In genomic region chr11:88555232-88555818, GRCm38 (mm10) we compare ENCODE assay signal across 9 mouse cellular contexts.
DNase-seq lines count a peak whose midpoint lies in the region; ATAC-seq and TF ChIP-seq lines count a peak whose summit lies in the region.
"Had no signal": no experiment of that assay in that cellular context is flagged by ENCODE, and none has a peak within 500 bp of the region (broad histone marks: within the 10 kb centered on the region; RNA-seq: fewer than 3 reads in every experiment).

No protein-coding gene starts in this region.

- peak overlapping the region; percentile 88 for H3K27ac ChIP-seq in lung, postnatal 0 days (ENCODE audit: low read length)
- H3K27ac ChIP-seq in limb, embryonic 13.5 days = peak overlapping the region; percentile 79

- TF ChIP-seq EP300 in lung, postnatal 0 days (IDR thresholded peaks at IDR 0.05) = no peak

- DNase-seq in adrenal gland, postnatal 10 days = peak; percentile 57
- DNase-seq in adrenal gland, adult 18-20 months (ENCODE audit: low spot score in 2 of 2) = no peak
- no peak for DNase-seq in lung, postnatal 0 days (ENCODE audit: low spot score)
- no peak for DNase-seq in lung, postnatal 36 days
- DNase-seq in cerebellum, adult 11-12 months = no peak
- no peak for DNase-seq in urinary bladder, postnatal 10 days (ENCODE audit: low spot score)
- DNase-seq: thymus, postnatal 14 days had no signal

- no peak overlapping the region for H3K4me2 ChIP-seq in lung, postnatal 0 days (replicated peaks; ENCODE audit: low read depth, low read length)
- H3K4me2 ChIP-seq in limb, embryonic 13.5 days (replicated peaks) = peak overlapping the region; percentile 45

- no peaks in the 10 kb centered on the region for H3K27me3 ChIP-seq in lung, postnatal 0 days (replicated peaks; ENCODE audit: insufficient read depth, low read length)
- H3K27me3 ChIP-seq in limb, embryonic 13.5 days = peaks cover 43% of the 10 kb centered on the region

- no peak overlapping the region for H3K9ac ChIP-seq in lung, postnatal 0 days (replicated peaks; ENCODE audit: low read depth)
- H3K9ac ChIP-seq in limb, embryonic 13.5 days = no peak overlapping the region; the same call in 1 of the 2 replicates

- no peaks in the 10 kb centered on the region for H3K9me3 ChIP-seq in lung, postnatal 0 days (ENCODE audit: low read length)
- H3K9me3 ChIP-seq in limb, embryonic 13.5 days = no peaks in the 10 kb centered on the region

- no peak for ATAC-seq in lung, postnatal 0 days
- no peak for ATAC-seq in limb, embryonic 13.5 days (ENCODE audit: low FRiP score, low read depth)
- no peak for ATAC-seq in frontal cortex, adult (ENCODE audit: low TSS enrichment)

- no peak overlapping the region for H3K4me3 ChIP-seq in lung, postnatal 0 days (ENCODE audit: low read depth, low read length)
- H3K4me3 ChIP-seq in limb, embryonic 13.5 days = no peak overlapping the region

- peaks cover 37% of the 10 kb centered on the region for H3K4me1 ChIP-seq in lung, postnatal 0 days (ENCODE audit: insufficient read depth, low read depth, low read length)
- peaks cover 92% of the 10 kb centered on the region for H3K4me1 ChIP-seq in limb, embryonic 13.5 days

- no peaks in the 10 kb centered on the region for H3K36me3 ChIP-seq in lung, postnatal 0 days (ENCODE audit: insufficient read depth, low read length)
- H3K36me3 ChIP-seq in limb, embryonic 13.5 days = no peaks in the 10 kb centered on the region

- TF ChIP-seq CTCF in lung, postnatal 0 days (IDR thresholded peaks at IDR 0.05) = no peak

- WGBS in lung, postnatal 0 days = 65% methylated on average over 8 of the region's 8 CpGs
- 20% methylated on average over 8 of the region's 8 CpGs for WGBS in limb, embryonic 13.5 days
